In the genomic region with DNA sequence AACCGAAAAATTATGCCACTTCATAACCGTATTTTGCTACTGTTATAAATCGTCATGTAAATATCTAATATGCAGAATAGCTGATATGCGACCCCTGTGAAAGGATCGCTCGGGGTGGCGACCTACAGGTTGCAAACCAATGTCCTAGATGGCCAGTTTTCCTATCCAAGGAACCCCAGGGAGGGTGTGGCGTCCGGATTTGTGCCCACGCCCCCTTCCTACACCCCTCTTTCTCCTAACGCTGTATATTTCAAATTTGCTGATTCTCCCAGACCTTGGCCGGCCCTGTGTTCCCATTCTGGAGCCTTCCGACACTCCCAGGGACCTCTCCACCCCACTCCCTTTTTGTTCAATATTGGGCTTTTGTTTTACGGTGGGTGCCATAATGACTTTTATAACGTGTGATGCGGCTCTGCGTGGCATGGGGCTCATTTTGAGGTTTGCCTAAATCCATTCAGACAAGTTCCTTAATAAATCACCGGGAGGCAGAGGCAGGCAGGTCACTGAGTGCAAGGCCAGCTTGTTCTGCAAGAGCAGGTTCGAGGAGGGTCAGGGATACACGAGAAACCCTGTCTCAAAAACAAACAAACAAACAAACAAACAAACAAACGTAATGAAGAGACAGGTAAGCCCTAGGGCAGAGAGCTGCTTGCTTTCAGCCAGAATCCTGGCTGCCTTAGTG, we compare ENCODE assay signal across 8 mouse cellular contexts. TPM values are rescaled to one million over a fixed set of nuclear protein-coding genes. Genes with fewer than 3 reads are reported as not detected.
DNase-seq lines count a peak whose midpoint lies in the region; ATAC-seq and TF ChIP-seq lines count a peak whose summit lies in the region.

No protein-coding gene starts in this region.

- H3K27me3 ChIP-seq in heart, adult 2 months (ENCODE audit: control insufficient read depth, insufficient read depth, low read length) = no peaks in the 10 kb centered on the region
- H3K27me3 ChIP-seq in ES-Bruce4 (ENCODE audit: control insufficient read depth, insufficient read depth, low read length, poor library complexity, severe bottlenecking) = no peaks in the 10 kb centered on the region
- no peaks in the 10 kb centered on the region for H3K27me3 ChIP-seq in hindbrain, embryonic 11.5 days (ENCODE audit: control insufficient read depth, insufficient read depth, low read length)
- H3K27me3 ChIP-seq in liver, embryonic 16.5 days (ENCODE audit: control insufficient read depth, insufficient read depth, low read depth, low read length) = no peaks in the 10 kb centered on the region

- peaks cover 4% of the 10 kb centered on the region for H3K4me1 ChIP-seq in heart, adult 2 months (ENCODE audit: control insufficient read depth, insufficient read depth, low read length)
- peaks cover 8% of the 10 kb centered on the region for H3K4me1 ChIP-seq in ES-Bruce4 (ENCODE audit: control insufficient read depth, insufficient read depth, low read length)
- H3K4me1 ChIP-seq in hindbrain, embryonic 11.5 days (replicated peaks; ENCODE audit: control insufficient read depth, insufficient read depth, low read length) = 0 out of 2 replicates have a peak, but pooled peaks cover 7% of the 10 kb centered on the region
- H3K4me1 ChIP-seq in liver, embryonic 16.5 days (ENCODE audit: control insufficient read depth, low read depth, low read length) = peaks cover 17% of the 10 kb centered on the region

- H3K79me2 ChIP-seq in heart, adult 2 months (replicated peaks; ENCODE audit: control insufficient read depth, insufficient read depth, low read length) = no peaks in the 10 kb centered on the region; the same call in 1 of the 2 replicates

- H3K9ac ChIP-seq in heart, adult 2 months (ENCODE audit: low read depth, low read length) = peak overlapping the region; percentile 80
- peak overlapping the region; percentile 40 for H3K9ac ChIP-seq in ES-Bruce4 (ENCODE audit: low read depth, poor library complexity, severe bottlenecking)
- H3K9ac ChIP-seq in hindbrain, embryonic 11.5 days (ENCODE audit: low read depth, low read length) = peak overlapping the region; percentile 68
- H3K9ac ChIP-seq in liver, embryonic 16.5 days (ENCODE audit: low read depth, low read length) = peak overlapping the region; percentile 85

- no peak for ATAC-seq in hindbrain, embryonic 11.5 days (ENCODE audit: low FRiP score)
- ATAC-seq in liver, embryonic 16.5 days (ENCODE audit: low read depth) = no peak
- no peak for ATAC-seq in inflammation-experienced regulatory T-cells, adult 6 months

- no peaks in the 10 kb centered on the region for H3K36me3 ChIP-seq in heart, adult 2 months (ENCODE audit: control insufficient read depth, insufficient read depth, low read length)
- no peaks in the 10 kb centered on the region for H3K36me3 ChIP-seq in ES-Bruce4 (ENCODE audit: control insufficient read depth, insufficient read depth, low read length, poor library complexity, severe bottlenecking)
- H3K36me3 ChIP-seq in hindbrain, embryonic 11.5 days (ENCODE audit: control insufficient read depth, insufficient read depth, low read length) = no peaks in the 10 kb centered on the region
- no peaks in the 10 kb centered on the region for H3K36me3 ChIP-seq in liver, embryonic 16.5 days (ENCODE audit: control insufficient read depth, insufficient read depth)

- H3K4me2 ChIP-seq in hindbrain, embryonic 11.5 days (replicated peaks; ENCODE audit: low read depth, low read length) = peak overlapping the region; percentile 86
- peak overlapping the region; percentile 96 for H3K4me2 ChIP-seq in liver, embryonic 16.5 days (ENCODE audit: low read depth, low read length)

- DNase-seq in heart, adult 2 months = no peak
- DNase-seq in heart, postnatal 10 days = no peak
- DNase-seq in hindbrain, embryonic 11.5 days (ENCODE audit: low spot score) = no peak
- no peak for DNase-seq in c-Kit-positive CD71-positive TER-119-positive erythroid progenitor cells, embryonic 14.5 days (ENCODE audit: low spot score)
- no peak for DNase-seq in gastrocnemius, adult 8-10 months (ENCODE audit: low spot score in 2 of 2)

- no peak for TF ChIP-seq CTCF in heart, adult 2 months (IDR thresholded peaks at IDR 0.05)
- no peak for TF ChIP-seq CTCF in ES-Bruce4 (IDR thresholded peaks at IDR 0.05; ENCODE audit: low read depth, low read length)

- no peaks in the 10 kb centered on the region for H3K9me3 ChIP-seq in ES-Bruce4 (replicated peaks; ENCODE audit: control insufficient read depth, insufficient read depth, low read length, poor library complexity, severe bottlenecking)
- no peaks in the 10 kb centered on the region for H3K9me3 ChIP-seq in hindbrain, embryonic 11.5 days (ENCODE audit: control insufficient read depth, low read length)
- no peaks in the 10 kb centered on the region for H3K9me3 ChIP-seq in liver, embryonic 16.5 days (replicated peaks; ENCODE audit: control insufficient read depth, low read length)

- intact Hi-C loops in heart, adult 2 months (cut with DNase I) = no loop called here
- intact Hi-C loops in heart, postnatal 10 days (cut with DNase I) = no loop called here

- H3K4me3 ChIP-seq in heart, adult 2 months = peak overlapping the region; percentile 79
- H3K4me3 ChIP-seq in ES-Bruce4 (ENCODE audit: low read depth, low read length) = peak overlapping the region; percentile 81
- peak overlapping the region; percentile 69 for H3K4me3 ChIP-seq in hindbrain, embryonic 11.5 days (ENCODE audit: low read depth, low read length)
- peak overlapping the region; percentile 78 for H3K4me3 ChIP-seq in liver, embryonic 16.5 days (ENCODE audit: low read depth, low read length)

- 29% methylated on average over 21 of the region's 21 CpGs for WGBS in heart, adult 2 months
- WGBS in hindbrain, embryonic 11.5 days = 30% methylated on average over 21 of the region's 21 CpGs
- 18% methylated on average over 21 of the region's 21 CpGs for WGBS in liver, embryonic 16.5 days (ENCODE audit: insufficient replicate concordance)

- TF ChIP-seq EP300 in heart, adult 2 months (IDR thresholded peaks at IDR 0.05; ENCODE audit: insufficient read depth, low read depth, low read length) = no peak
- TF ChIP-seq EP300 in ES-Bruce4 (IDR thresholded peaks at IDR 0.05; ENCODE audit: insufficient read depth, low read depth, low read length) = no peak

- no peak for TF ChIP-seq POLR2A in heart, adult 2 months (IDR thresholded peaks at IDR 0.05; ENCODE audit: insufficient read depth, low read depth, low read length)
- no peak for TF ChIP-seq POLR2A in ES-Bruce4 (IDR thresholded peaks at IDR 0.05; ENCODE audit: insufficient read depth, low read length)

- peak overlapping the region; percentile 99 for H3K27ac ChIP-seq in heart, adult 2 months
- H3K27ac ChIP-seq in ES-Bruce4 (ENCODE audit: insufficient read depth, low read length) = no peak overlapping the region
- H3K27ac ChIP-seq in hindbrain, embryonic 11.5 days (ENCODE audit: low read depth, low read length) = 0 out of 2 replicates have a peak overlapping the region, but pooled peaks have one; percentile 74
- peak overlapping the region; percentile 85 for H3K27ac ChIP-seq in liver, embryonic 16.5 days (ENCODE audit: low read length)

RNA-seq across cellular contexts. Expression of a gene that starts 0.9 kb away (rescaled TPM):
- total RNA-seq in heart, adult 2 months (2021) = 10 to 100 TPM; 79.7 to 96.7 TPM
- 120 and 149 TPM in 2 replicates for polyA plus RNA-seq in heart, adult 2 months (2012; rRNA removed)
- 10 to 100 TPM; 15.6 to 15.7 TPM for total RNA-seq in heart, postnatal 10 days (2021)
- 30.9 and 32.3 TPM in 2 replicates for polyA plus RNA-seq in ES-Bruce4 (2011; ENCODE audit: insufficient read depth, insufficient read length, low read depth, missing spikeins)
- 7.8 and 8.8 TPM in 2 replicates for polyA plus RNA-seq in hindbrain, embryonic 11.5 days (2014; fragmentation: Nextera tagmentation; extraction: Ambion mirVana)
- polyA plus RNA-seq in liver, embryonic 16.5 days (2015; fragmentation: Nextera tagmentation; extraction: Ambion mirVana) = 97.4 and 110 TPM in 2 replicates
- polyA plus RNA-seq in inflammation-experienced regulatory T-cells, adult 6 months (2017; shearing (Covaris generic)) = 10 to 100 TPM in 1 of 3 experiments, 1 to 10 TPM in 2; 7.5 to 12.0 (median 8.6) TPM
- 10 to 100 TPM; 59.0 to 74.1 (median 66.3) TPM for total RNA-seq in gastrocnemius, adult 8-10 months (2022)

RNA-seq across cellular contexts. Expression of a gene that starts 20.6 kb away (rescaled TPM):
- not detected for total RNA-seq in heart, adult 2 months (2021)
- 0.06 TPM in 1 of 2 replicates, not detected in the other for polyA plus RNA-seq in heart, adult 2 months (2012; rRNA removed)
- not detected for total RNA-seq in heart, postnatal 10 days (2021)
- polyA plus RNA-seq in ES-Bruce4 (2011; ENCODE audit: insufficient read depth, insufficient read length, low read depth, missing spikeins) = 0.21 TPM in 1 of 2 replicates, not detected in the other
- polyA plus RNA-seq in hindbrain, embryonic 11.5 days (2014; fragmentation: Nextera tagmentation; extraction: Ambion mirVana) = not detected in 2 replicates
- polyA plus RNA-seq in liver, embryonic 16.5 days (2015; fragmentation: Nextera tagmentation; extraction: Ambion mirVana) = 0.02 TPM in 1 of 2 replicates, not detected in the other
- not detected for polyA plus RNA-seq in inflammation-experienced regulatory T-cells, adult 6 months (2017; shearing (Covaris generic))
- not detected for total RNA-seq in gastrocnemius, adult 8-10 months (2022)

RNA-seq across cellular contexts. Expression of a gene that starts 29.8 kb away (rescaled TPM):
- not detected for total RNA-seq in heart, adult 2 months (2021)
- not detected in 2 replicates for polyA plus RNA-seq in heart, adult 2 months (2012; rRNA removed)
- not detected for total RNA-seq in heart, postnatal 10 days (2021)
- not detected in 2 replicates for polyA plus RNA-seq in ES-Bruce4 (2011; ENCODE audit: insufficient read depth, insufficient read length, low read depth, missing spikeins)
- not detected in 2 replicates for polyA plus RNA-seq in hindbrain, embryonic 11.5 days (2014; fragmentation: Nextera tagmentation; extraction: Ambion mirVana)
- not detected in 2 replicates for polyA plus RNA-seq in liver, embryonic 16.5 days (2015; fragmentation: Nextera tagmentation; extraction: Ambion mirVana)
- not detected for polyA plus RNA-seq in inflammation-experienced regulatory T-cells, adult 6 months (2017; shearing (Covaris generic))
- not detected for total RNA-seq in gastrocnemius, adult 8-10 months (2022)
